In genomic region chrX:57378579-57378978, GRCm38 (mm10) we compare ENCODE assay signal across 23 mouse cellular contexts. TPM values are rescaled to one million over a fixed set of nuclear protein-coding genes. Genes with fewer than 3 reads are reported as not detected.
"Had no signal": no experiment of that assay in that cellular context is flagged by ENCODE, and none has a peak within 500 bp of the region (broad histone marks: within the 10 kb centered on the region; RNA-seq: fewer than 3 reads in every experiment).

No protein-coding gene starts in this region.

- DNase-seq: lung, adult 2 months; lung, postnatal 36 days; midbrain, embryonic 14.5 days; right cerebral cortex, adult 18-20 months; right cerebral cortex, postnatal 25 days; thymus, postnatal 36 days had no signal

- ATAC-seq: lung, postnatal 0 days had no signal

- H3K27ac ChIP-seq: limb, embryonic 10.5 days; liver, embryonic 15.5 days; midbrain, embryonic 10.5 days; neural tube, embryonic 15.5 days had no signal

- H3K4me3 ChIP-seq: limb, embryonic 10.5 days; liver, embryonic 15.5 days; midbrain, embryonic 10.5 days; myocyte; neural tube, embryonic 15.5 days had no signal

- H3K9ac ChIP-seq: liver, embryonic 15.5 days; neural tube, embryonic 15.5 days had no signal

- H3K4me1 ChIP-seq: limb, embryonic 10.5 days; midbrain, embryonic 10.5 days; neural tube, embryonic 15.5 days had no signal

- H3K4me2 ChIP-seq: liver, embryonic 11.5 days; liver, embryonic 15.5 days; neural tube, embryonic 15.5 days had no signal

- H3K27me3 ChIP-seq: liver, embryonic 15.5 days; neural tube, embryonic 15.5 days had no signal

- H3K9me3 ChIP-seq: limb, embryonic 10.5 days; liver, embryonic 15.5 days; midbrain, embryonic 10.5 days; neural tube, embryonic 15.5 days had no signal

RNA-seq across cellular contexts. Expression of gene Gm364, which starts 30.4 kb away (rescaled TPM):
- total RNA-seq: layer of hippocampus, adult 8-10 months; layer of hippocampus, postnatal 14 days; left cerebral cortex, adult 18-20 months; left cerebral cortex, postnatal 10 days; megakaryocyte, adult 5-6 weeks had no signal
- polyA plus RNA-seq: large intestine, adult 2 months; limb, embryonic 14.5 days; liver, embryonic 11.5 days; lung, adult 2 months; lung, postnatal 0 days; midbrain, embryonic 10.5 days; midbrain, embryonic 14.5 days; neural tube, embryonic 11.5 days; neural tube, embryonic 15.5 days; small intestine, adult 2 months; stomach, embryonic 16.5 days had no signal
